Mouse (Mus musculus): ENCODE data around the gene Kirrel. TPM values are rescaled to one million over a fixed set of nuclear protein-coding genes. Genes with fewer than 3 reads are reported as not detected.
"Not testable (repeated sequence)": the region's sequence is repeated elsewhere in the genome, so short reads cannot be mapped to it uniquely, and the experiment has no call there.

Gene Kirrel
- polyA plus RNA-seq, 1 experiment: not detected

GRCm38 (mm10) chr3:87115726-87116540 lies 58.6 kb downstream of the Kirrel start:
- 0 out of 2 replicates have a peak, but pooled peaks cover 4% of the 10 kb centered on the region for H3K9me3 ChIP-seq
- no peak for TF ChIP-seq FLI1 (IDR thresholded peaks at IDR 0.05; ENCODE audit: low read length)
- no peak for TF ChIP-seq GATA1 (IDR thresholded peaks at IDR 0.05; ENCODE audit: borderline replicate concordance, low read length)
- peaks cover 4% of the 10 kb centered on the region for H3K27me3 ChIP-seq (replicated peaks)
- peaks cover 4% of the 10 kb centered on the region; the same call in 1 of the 2 replicates for H3K4me1 ChIP-seq
- no peak overlapping the region for H3K4me3 ChIP-seq (replicated peaks)
- no peaks in the 10 kb centered on the region for H3K36me3 ChIP-seq (replicated peaks; ENCODE audit: low read length)

GRCm38 (mm10) chr3:87115271-87115670 lies 59.3 kb downstream of the Kirrel start:
- no peak overlapping the region for H3K4me3 ChIP-seq (replicated peaks)
- H3K27me3 ChIP-seq (replicated peaks): peaks cover 4% of the 10 kb centered on the region
- H3K9me3 ChIP-seq: 0 out of 2 replicates have a peak, but pooled peaks cover 4% of the 10 kb centered on the region
- TF ChIP-seq GATA1 (IDR thresholded peaks at IDR 0.05; ENCODE audit: borderline replicate concordance, low read length): no peak
- TF ChIP-seq FLI1 (IDR thresholded peaks at IDR 0.05; ENCODE audit: low read length): no peak
- H3K36me3 ChIP-seq (replicated peaks; ENCODE audit: low read length): no peaks in the 10 kb centered on the region
- peaks cover 4% of the 10 kb centered on the region; the same call in 1 of the 2 replicates for H3K4me1 ChIP-seq

GRCm38 (mm10) chr3:87114801-87115200 lies 59.7 kb downstream of the Kirrel start:
- TF ChIP-seq GATA1 (IDR thresholded peaks at IDR 0.05; ENCODE audit: borderline replicate concordance, low read length) (no peak), FLI1 (IDR thresholded peaks at IDR 0.05; ENCODE audit: low read length) (no peak)
- Histone ChIP-seq H3K9me3 (0 out of 2 replicates have a peak, but pooled peaks cover 4% of the 10 kb centered on the region), H3K27me3 (replicated peaks) (peaks cover 4% of the 10 kb centered on the region), H3K4me3 (replicated peaks) (no peak overlapping the region), H3K36me3 (replicated peaks; ENCODE audit: low read length) (no peaks in the 10 kb centered on the region), H3K4me1 (peaks cover 4% of the 10 kb centered on the region; the same call in 1 of the 2 replicates)

GRCm38 (mm10) chr3:87113881-87114280 lies 60.7 kb downstream of the Kirrel start:
- H3K4me3 ChIP-seq (replicated peaks); H3K4me1 ChIP-seq; H3K36me3 ChIP-seq (replicated peaks; ENCODE audit: low read length); H3K9me3 ChIP-seq; H3K27me3 ChIP-seq (replicated peaks): not testable (repeated sequence)

GRCm38 (mm10) chr3:87112264-87112663 lies 62.3 kb downstream of the Kirrel start:
- no peaks in the 10 kb centered on the region for H3K4me1 ChIP-seq
- H3K4me3 ChIP-seq (replicated peaks): no peak overlapping the region
- H3K36me3 ChIP-seq (replicated peaks; ENCODE audit: low read length): no peaks in the 10 kb centered on the region
- H3K27me3 ChIP-seq (replicated peaks): peaks cover 4% of the 10 kb centered on the region
- no peak for TF ChIP-seq FLI1 (IDR thresholded peaks at IDR 0.05; ENCODE audit: low read length)
- no peak for TF ChIP-seq GATA1 (IDR thresholded peaks at IDR 0.05; ENCODE audit: borderline replicate concordance, low read length)
- H3K9me3 ChIP-seq: no peaks in the 10 kb centered on the region

- Histone ChIP-seq H3K4me3 (replicated peaks) (no peak overlapping the region), H3K27me3 (replicated peaks) (peaks cover 10% of the 10 kb centered on the region)
- TF ChIP-seq GATA1 (IDR thresholded peaks at IDR 0.05; ENCODE audit: borderline replicate concordance, low read length) (no peak), FLI1 (IDR thresholded peaks at IDR 0.05; ENCODE audit: low read length) (no peak)
These were observed 69.7 kb downstream of the Kirrel start for GRCm38 (mm10) chr3:87104856-87105255.

GRCm38 (mm10) chr3:87102346-87102745 lies 72.2 kb downstream of the Kirrel start:
- Histone ChIP-seq H3K9me3 (no peaks in the 10 kb centered on the region), H3K4me3 (replicated peaks) (no peak overlapping the region), H3K4me1 (no peaks in the 10 kb centered on the region), H3K27me3 (replicated peaks) (peaks cover 17% of the 10 kb centered on the region), H3K36me3 (replicated peaks; ENCODE audit: low read length) (no peaks in the 10 kb centered on the region)
- TF ChIP-seq FLI1 (IDR thresholded peaks at IDR 0.05; ENCODE audit: low read length) (no peak), GATA1 (IDR thresholded peaks at IDR 0.05; ENCODE audit: borderline replicate concordance, low read length) (no peak)

More at GRCm38 (mm10) chr3:87104856-87105255, 69.7 kb downstream of the Kirrel start:
- Histone ChIP-seq H3K9me3 (no peaks in the 10 kb centered on the region), H3K4me1 (no peaks in the 10 kb centered on the region), H3K36me3 (replicated peaks; ENCODE audit: low read length) (no peaks in the 10 kb centered on the region)

- no peak overlapping the region for H3K4me3 ChIP-seq (replicated peaks)
- TF ChIP-seq GATA1 (IDR thresholded peaks at IDR 0.05; ENCODE audit: borderline replicate concordance, low read length): no peak
- no peak for TF ChIP-seq FLI1 (IDR thresholded peaks at IDR 0.05; ENCODE audit: low read length)
- peaks cover 17% of the 10 kb centered on the region for H3K27me3 ChIP-seq (replicated peaks)
- H3K36me3 ChIP-seq (replicated peaks; ENCODE audit: low read length): no peaks in the 10 kb centered on the region
- H3K9me3 ChIP-seq: no peaks in the 10 kb centered on the region
- H3K4me1 ChIP-seq: no peaks in the 10 kb centered on the region
These were observed 73.6 kb downstream of the Kirrel start for GRCm38 (mm10) chr3:87100911-87101310.

GRCm38 (mm10) chr3:87097969-87098946 lies 76.3 kb downstream of the Kirrel start:
- Histone ChIP-seq H3K4me1 (no peaks in the 10 kb centered on the region), H3K36me3 (replicated peaks; ENCODE audit: low read length) (no peaks in the 10 kb centered on the region), H3K9me3 (no peaks in the 10 kb centered on the region), H3K4me3 (replicated peaks) (no peak overlapping the region), H3K27me3 (replicated peaks) (peaks cover 19% of the 10 kb centered on the region)
- TF ChIP-seq FLI1 (IDR thresholded peaks at IDR 0.05; ENCODE audit: low read length) (no peak), GATA1 (IDR thresholded peaks at IDR 0.05; ENCODE audit: borderline replicate concordance, low read length) (no peak)

Measured in megakaryocyte, embryonic 14.5 days (primary cell).